Mouse (Mus musculus): ENCODE measurements around the gene Map3k7cl. TPM values are rescaled to one million over a fixed set of nuclear protein-coding genes. Genes with fewer than 3 reads are reported as not detected.

Gene Map3k7cl
- polyA plus RNA-seq, 1 experiment: 3.9 TPM

DNA sequence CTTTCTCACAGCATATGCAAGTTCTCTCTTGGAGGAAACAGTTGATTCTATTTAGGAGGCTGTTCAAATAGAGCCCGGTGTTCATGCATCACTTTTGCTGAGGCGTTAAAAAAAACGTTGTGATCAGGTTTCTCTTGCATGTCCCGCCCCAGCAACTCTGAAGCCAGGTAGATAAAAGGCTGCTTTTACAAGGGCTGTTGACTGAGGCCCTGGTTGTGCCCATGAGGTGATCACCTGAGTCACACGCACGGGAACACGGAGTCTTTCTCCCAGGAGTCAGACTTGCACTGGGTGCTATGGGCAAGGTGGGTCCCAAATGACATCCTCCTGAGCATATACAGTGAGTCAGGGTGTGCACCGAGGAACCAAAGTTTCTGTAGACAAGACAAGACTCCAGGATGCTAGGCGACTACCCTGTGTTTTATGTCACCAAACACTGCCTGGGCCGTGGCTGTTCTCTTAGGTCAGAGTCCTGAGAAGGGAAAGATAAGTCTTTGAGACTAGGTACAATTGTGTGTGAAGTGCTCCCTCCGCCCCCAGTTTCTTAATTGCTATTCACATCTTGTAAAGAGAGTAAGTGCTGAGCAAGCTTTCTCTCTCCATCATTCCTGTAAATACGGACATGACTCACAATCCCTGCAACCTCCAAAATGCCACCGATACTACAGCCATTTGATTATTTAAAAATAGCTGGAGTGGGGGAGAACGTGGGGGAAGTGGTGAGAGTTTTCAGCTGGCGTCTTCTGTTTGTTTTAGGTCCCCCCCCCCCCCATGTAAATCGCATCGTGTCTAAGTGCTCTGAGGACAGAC is 49.8 kb downstream of the Map3k7cl start:
- no peak for DNase-seq
- Histone ChIP-seq H3K27ac (ENCODE audit: control insufficient read depth, insufficient read depth, low read length) (no peak overlapping the region), H3K4me3 (ENCODE audit: control insufficient read depth, insufficient read depth, low read length) (no peak overlapping the region), H3K36me3 (ENCODE audit: control insufficient read depth, insufficient read depth, low read length) (no peaks in the 10 kb centered on the region), H3K4me1 (replicated peaks; ENCODE audit: control insufficient read depth, insufficient read depth, low read length) (peaks cover 9% of the 10 kb centered on the region; the same call in 1 of the 2 replicates), H3K27me3 (ENCODE audit: control insufficient read depth, insufficient read depth, low read length) (no peaks in the 10 kb centered on the region)
- TF ChIP-seq CTCF (IDR thresholded peaks at IDR 0.05; ENCODE audit: borderline replicate concordance, control insufficient read depth, extremely low read depth, insufficient read depth, low read length, poor library complexity) (no peak), POLR2A (IDR thresholded peaks at IDR 0.05; ENCODE audit: control insufficient read depth, extremely low read depth, insufficient read depth, low read length, poor library complexity) (no peak)
- 73% methylated on average over 17 of the region's 17 CpGs for WGBS

DNA sequence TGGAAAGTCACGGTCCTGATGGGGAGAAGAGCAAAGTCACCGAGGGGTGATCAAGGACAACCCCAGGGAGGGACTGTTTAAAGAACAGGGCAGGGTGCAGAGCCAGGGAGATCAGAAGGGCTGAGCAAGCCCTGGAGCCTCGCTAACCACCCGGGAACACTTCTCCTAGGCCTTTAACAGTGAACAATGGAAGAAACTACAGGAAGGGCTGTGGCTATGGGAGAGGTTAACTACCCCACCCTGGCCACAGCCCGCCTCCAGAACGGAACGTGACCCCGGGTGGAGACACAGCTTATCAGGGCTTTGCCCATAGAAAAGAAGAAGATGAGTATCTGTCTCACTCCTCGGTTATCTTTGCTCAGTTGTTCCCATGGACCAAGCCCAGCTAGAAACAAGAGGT is 50.9 kb downstream of the Map3k7cl start:
- Histone ChIP-seq H3K4me1 (replicated peaks; ENCODE audit: control insufficient read depth, insufficient read depth, low read length) (peaks cover 9% of the 10 kb centered on the region; the same call in 1 of the 2 replicates), H3K27ac (ENCODE audit: control insufficient read depth, insufficient read depth, low read length) (no peak overlapping the region), H3K36me3 (ENCODE audit: control insufficient read depth, insufficient read depth, low read length) (no peaks in the 10 kb centered on the region), H3K4me3 (ENCODE audit: control insufficient read depth, insufficient read depth, low read length) (no peak overlapping the region), H3K27me3 (ENCODE audit: control insufficient read depth, insufficient read depth, low read length) (no peaks in the 10 kb centered on the region)
- no peak for DNase-seq
- 82% methylated on average over 9 of the region's 9 CpGs for WGBS
- TF ChIP-seq CTCF (IDR thresholded peaks at IDR 0.05; ENCODE audit: borderline replicate concordance, control insufficient read depth, extremely low read depth, insufficient read depth, low read length, poor library complexity): no peak
- TF ChIP-seq POLR2A (IDR thresholded peaks at IDR 0.05; ENCODE audit: control insufficient read depth, extremely low read depth, insufficient read depth, low read length, poor library complexity): no peak

DNA sequence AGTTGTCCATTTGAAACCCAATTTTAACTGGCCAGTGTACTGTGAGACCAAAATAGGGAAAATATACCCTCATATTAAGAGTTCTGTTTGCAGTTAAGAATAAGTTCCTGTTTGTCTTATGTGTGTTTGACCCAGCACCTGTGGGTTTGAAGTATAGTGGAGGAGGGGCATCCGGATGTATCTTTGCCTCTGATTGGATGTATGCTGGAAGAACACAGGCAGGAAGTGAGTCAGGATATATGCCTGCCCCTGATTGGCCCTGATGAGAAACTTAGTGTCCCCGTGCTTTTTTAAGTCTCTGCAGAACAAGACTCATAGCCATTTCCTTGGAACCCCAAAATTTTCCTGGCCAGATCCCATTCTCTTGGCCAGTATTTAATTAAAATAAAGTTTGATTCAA is 51.8 kb downstream of the Map3k7cl start:
- WGBS: 44% methylated on average over 2 of the region's 2 CpGs
- H3K4me1 ChIP-seq (replicated peaks; ENCODE audit: control insufficient read depth, insufficient read depth, low read length): peaks cover 11% of the 10 kb centered on the region; the same call in 1 of the 2 replicates
- H3K36me3 ChIP-seq (ENCODE audit: control insufficient read depth, insufficient read depth, low read length): no peaks in the 10 kb centered on the region
- DNase-seq: no peak
- H3K4me3 ChIP-seq (ENCODE audit: control insufficient read depth, insufficient read depth, low read length): no peak overlapping the region
- H3K27me3 ChIP-seq (ENCODE audit: control insufficient read depth, insufficient read depth, low read length): no peaks in the 10 kb centered on the region
- no peak overlapping the region for H3K27ac ChIP-seq (ENCODE audit: control insufficient read depth, insufficient read depth, low read length)
- TF ChIP-seq CTCF (IDR thresholded peaks at IDR 0.05; ENCODE audit: borderline replicate concordance, control insufficient read depth, extremely low read depth, insufficient read depth, low read length, poor library complexity) (no peak), POLR2A (IDR thresholded peaks at IDR 0.05; ENCODE audit: control insufficient read depth, extremely low read depth, insufficient read depth, low read length, poor library complexity) (no peak)

GRCm38 (mm10) chr16:87607383-87607782 is 54.3 kb downstream of the Map3k7cl start:
- DNase-seq: no peak
- no peak overlapping the region for H3K27ac ChIP-seq (ENCODE audit: control insufficient read depth, insufficient read depth, low read length)
- no peaks in the 10 kb centered on the region for H3K36me3 ChIP-seq (ENCODE audit: control insufficient read depth, insufficient read depth, low read length)
- 100% methylated on average over 1 of the region's 1 CpGs for WGBS
- TF ChIP-seq CTCF (IDR thresholded peaks at IDR 0.05; ENCODE audit: borderline replicate concordance, control insufficient read depth, extremely low read depth, insufficient read depth, low read length, poor library complexity) (no peak), POLR2A (IDR thresholded peaks at IDR 0.05; ENCODE audit: control insufficient read depth, extremely low read depth, insufficient read depth, low read length, poor library complexity) (no peak)
- no peaks in the 10 kb centered on the region for H3K27me3 ChIP-seq (ENCODE audit: control insufficient read depth, insufficient read depth, low read length)
- no peak overlapping the region for H3K4me3 ChIP-seq (ENCODE audit: control insufficient read depth, insufficient read depth, low read length)
- peaks cover 24% of the 10 kb centered on the region for H3K4me1 ChIP-seq (replicated peaks; ENCODE audit: control insufficient read depth, insufficient read depth, low read length)

DNA sequence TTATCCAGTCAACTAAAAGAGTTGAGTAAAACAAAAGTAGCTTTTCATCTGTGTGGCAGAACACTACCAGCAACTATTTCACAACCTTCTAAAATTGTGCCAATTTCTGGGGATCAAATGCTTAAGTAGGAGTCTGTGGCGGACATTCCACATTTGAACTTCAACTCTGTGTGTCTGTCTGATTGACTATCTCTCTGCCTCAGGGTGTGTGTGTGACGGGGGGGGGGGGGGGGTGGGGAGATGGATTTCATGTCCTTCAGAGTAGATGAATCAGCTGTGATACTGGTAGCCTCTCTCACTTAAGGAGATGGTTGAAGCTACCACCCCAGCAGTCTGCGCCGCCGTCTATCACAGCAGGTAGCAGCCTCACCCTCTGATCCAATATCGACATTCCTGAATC is 54.8 kb downstream of the Map3k7cl start:
- peaks cover 21% of the 10 kb centered on the region for H3K4me1 ChIP-seq (replicated peaks; ENCODE audit: control insufficient read depth, insufficient read depth, low read length)
- no peak overlapping the region for H3K27ac ChIP-seq (ENCODE audit: control insufficient read depth, insufficient read depth, low read length)
- 94% methylated on average over 6 of the region's 6 CpGs for WGBS
- no peak overlapping the region for H3K4me3 ChIP-seq (ENCODE audit: control insufficient read depth, insufficient read depth, low read length)
- H3K27me3 ChIP-seq (ENCODE audit: control insufficient read depth, insufficient read depth, low read length): no peaks in the 10 kb centered on the region
- no peak for DNase-seq
- no peaks in the 10 kb centered on the region for H3K36me3 ChIP-seq (ENCODE audit: control insufficient read depth, insufficient read depth, low read length)
- TF ChIP-seq CTCF (IDR thresholded peaks at IDR 0.05; ENCODE audit: borderline replicate concordance, control insufficient read depth, extremely low read depth, insufficient read depth, low read length, poor library complexity): no peak
- TF ChIP-seq POLR2A (IDR thresholded peaks at IDR 0.05; ENCODE audit: control insufficient read depth, extremely low read depth, insufficient read depth, low read length, poor library complexity): no peak

- H3K27me3 ChIP-seq (ENCODE audit: control insufficient read depth, insufficient read depth, low read length): no peaks in the 10 kb centered on the region
- H3K36me3 ChIP-seq (ENCODE audit: control insufficient read depth, insufficient read depth, low read length): no peaks in the 10 kb centered on the region
- WGBS: 74% methylated on average over 5 of the region's 5 CpGs
- peaks cover 16% of the 10 kb centered on the region for H3K4me1 ChIP-seq (replicated peaks; ENCODE audit: control insufficient read depth, insufficient read depth, low read length)
- no peak for DNase-seq
- no peak overlapping the region for H3K27ac ChIP-seq (ENCODE audit: control insufficient read depth, insufficient read depth, low read length)
- H3K4me3 ChIP-seq (ENCODE audit: control insufficient read depth, insufficient read depth, low read length): no peak overlapping the region
- TF ChIP-seq CTCF (IDR thresholded peaks at IDR 0.05; ENCODE audit: borderline replicate concordance, control insufficient read depth, extremely low read depth, insufficient read depth, low read length, poor library complexity) (no peak), POLR2A (IDR thresholded peaks at IDR 0.05; ENCODE audit: control insufficient read depth, extremely low read depth, insufficient read depth, low read length, poor library complexity) (no peak)
Measured at GRCm38 (mm10) chr16:87610142-87610541, 57.0 kb downstream of the Map3k7cl start.
